Mouse (Mus musculus) liver, adult 2 months (tissue): ENCODE data around the gene Crbn.

ENCODE experiments used
- CTCF ChIP-seq: fragments of 200-500 bp; IDR thresholded peaks from 2 replicates; pipeline ENCODE4 v1.5.1; 2011; ENCODE audit warnings: low read depth, low read length, control low read depth
- POLR2A ChIP-seq: fragments of 200-500 bp; IDR thresholded peaks from 2 replicates; pipeline ENCODE4 v1.6.1; 2011; ENCODE audit warnings: low read length, control low read depth; ENCODE audit not compliant: insufficient read depth; ENCODE audit errors: extremely low read depth

GRCm38 (mm10) chr6:106819246-106819645 lies 19.4 kb upstream of the Crbn start:
- no peak for TF ChIP-seq CTCF
- no peak for TF ChIP-seq POLR2A
